Mouse (Mus musculus): Measurements from ENCODE around the gene Smndc1. TPM values are rescaled to one million over a fixed set of nuclear protein-coding genes. Genes with fewer than 3 reads are reported as not detected.

The Smndc1 gene
- polyA plus RNA-seq, 1 experiment from 2014 or later, result 28.0 TPM

GRCm38 (mm10) chr19:53425824-53426223 is 35.4 kb upstream of the Smndc1 start:
- Histone ChIP-seq H3K4me3 (ENCODE audit: low read length) (no peak overlapping the region), H3K27ac (ENCODE audit: low read length) (no peak overlapping the region), H3K27me3 (ENCODE audit: control insufficient read depth, insufficient read depth, low read length) (no peaks in the 10 kb centered on the region), H3K9me3 (replicated peaks; ENCODE audit: control insufficient read depth, low read length) (no peaks in the 10 kb centered on the region), H3K4me1 (ENCODE audit: control insufficient read depth, insufficient read depth, low read length) (peaks cover 20% of the 10 kb centered on the region), H3K4me2 (ENCODE audit: low read depth, low read length) (no peak overlapping the region), H3K9ac (ENCODE audit: low read length) (no peak overlapping the region), H3K36me3 (ENCODE audit: control insufficient read depth, insufficient read depth) (no peaks in the 10 kb centered on the region)
- no peak for ATAC-seq (replicated peaks; ENCODE audit: extremely low read depth, insufficient read depth, low FRiP score)
- WGBS, result 83% methylated on average over 8 of the region's 8 CpGs

GRCm38 (mm10) chr19:53424629-53425028 is 34.3 kb upstream of the Smndc1 start:
- Histone ChIP-seq H3K9me3 (replicated peaks; ENCODE audit: control insufficient read depth, low read length) (no peaks in the 10 kb centered on the region), H3K9ac (ENCODE audit: low read length) (peak overlapping the region; percentile 18; the same call in 1 of the 2 replicates), H3K27ac (ENCODE audit: low read length) (peak overlapping the region; percentile 72), H3K4me3 (ENCODE audit: low read length) (peak overlapping the region; percentile 23; the same call in 1 of the 2 replicates), H3K4me2 (ENCODE audit: low read depth, low read length) (peak overlapping the region; percentile 49), H3K36me3 (ENCODE audit: control insufficient read depth, insufficient read depth) (no peaks in the 10 kb centered on the region), H3K4me1 (ENCODE audit: control insufficient read depth, insufficient read depth, low read length) (peaks cover 22% of the 10 kb centered on the region), H3K27me3 (ENCODE audit: control insufficient read depth, insufficient read depth, low read length) (no peaks in the 10 kb centered on the region)
- 39% methylated on average over 18 of the region's 18 CpGs for WGBS
- 0 out of 2 replicates have a peak, but pooled peaks have one; percentile 7 for ATAC-seq (replicated peaks; ENCODE audit: extremely low read depth, insufficient read depth, low FRiP score)

GRCm38 (mm10) chr19:53423816-53424465 is 33.6 kb upstream of the Smndc1 start:
- Histone ChIP-seq H3K4me3 (ENCODE audit: low read length) (no peak overlapping the region; the same call in 1 of the 2 replicates), H3K27me3 (ENCODE audit: control insufficient read depth, insufficient read depth, low read length) (no peaks in the 10 kb centered on the region), H3K36me3 (ENCODE audit: control insufficient read depth, insufficient read depth) (no peaks in the 10 kb centered on the region), H3K4me2 (ENCODE audit: low read depth, low read length) (peak overlapping the region; percentile 49), H3K9me3 (replicated peaks; ENCODE audit: control insufficient read depth, low read length) (no peaks in the 10 kb centered on the region), H3K27ac (ENCODE audit: low read length) (peak overlapping the region; percentile 72), H3K9ac (ENCODE audit: low read length) (0 out of 2 replicates have a peak overlapping the region, but pooled peaks have one; percentile 18), H3K4me1 (ENCODE audit: control insufficient read depth, insufficient read depth, low read length) (peaks cover 22% of the 10 kb centered on the region)
- no peak for ATAC-seq (replicated peaks; ENCODE audit: extremely low read depth, insufficient read depth, low FRiP score)
- 52% methylated on average over 17 of the region's 17 CpGs for WGBS

- no peaks in the 10 kb centered on the region for H3K9me3 ChIP-seq (replicated peaks; ENCODE audit: control insufficient read depth, low read length)
- 0 out of 2 replicates have a peak, but pooled peaks have one; percentile 7 for ATAC-seq (replicated peaks; ENCODE audit: extremely low read depth, insufficient read depth, low FRiP score)
- H3K4me2 ChIP-seq (ENCODE audit: low read depth, low read length), result peak overlapping the region; percentile 49; the same call in 1 of the 2 replicates
- H3K27me3 ChIP-seq (ENCODE audit: control insufficient read depth, insufficient read depth, low read length), result no peaks in the 10 kb centered on the region
- H3K36me3 ChIP-seq (ENCODE audit: control insufficient read depth, insufficient read depth), result no peaks in the 10 kb centered on the region
- no peak overlapping the region for H3K9ac ChIP-seq (ENCODE audit: low read length)
- 22% methylated on average over 19 of the region's 19 CpGs for WGBS
- no peak overlapping the region for H3K4me3 ChIP-seq (ENCODE audit: low read length)
- H3K27ac ChIP-seq (ENCODE audit: low read length), result peak overlapping the region; percentile 47; the same call in 1 of the 2 replicates
- H3K4me1 ChIP-seq (ENCODE audit: control insufficient read depth, insufficient read depth, low read length), result peaks cover 22% of the 10 kb centered on the region
Measured at GRCm38 (mm10) chr19:53423341-53423753, 33.0 kb upstream of the Smndc1 start.

- 64% methylated on average over 18 of the region's 18 CpGs for WGBS
- no peaks in the 10 kb centered on the region for H3K9me3 ChIP-seq (replicated peaks; ENCODE audit: control insufficient read depth, low read length)
- H3K27ac ChIP-seq (ENCODE audit: low read length), result peak overlapping the region; percentile 47; the same call in 1 of the 2 replicates
- peaks cover 16% of the 10 kb centered on the region for H3K4me1 ChIP-seq (ENCODE audit: control insufficient read depth, insufficient read depth, low read length)
- H3K4me3 ChIP-seq (ENCODE audit: low read length), result no peak overlapping the region
- no peak overlapping the region for H3K4me2 ChIP-seq (ENCODE audit: low read depth, low read length)
- no peaks in the 10 kb centered on the region for H3K27me3 ChIP-seq (ENCODE audit: control insufficient read depth, insufficient read depth, low read length)
- H3K9ac ChIP-seq (ENCODE audit: low read length), result no peak overlapping the region
- no peaks in the 10 kb centered on the region for H3K36me3 ChIP-seq (ENCODE audit: control insufficient read depth, insufficient read depth)
- ATAC-seq (replicated peaks; ENCODE audit: extremely low read depth, insufficient read depth, low FRiP score), result no peak
Measured at GRCm38 (mm10) chr19:53422358-53423308, 32.3 kb upstream of the Smndc1 start.

- Histone ChIP-seq H3K4me1 (ENCODE audit: control insufficient read depth, insufficient read depth, low read length) (peaks cover 11% of the 10 kb centered on the region), H3K27me3 (ENCODE audit: control insufficient read depth, insufficient read depth, low read length) (no peaks in the 10 kb centered on the region), H3K9ac (ENCODE audit: low read length) (peak overlapping the region; percentile 53), H3K9me3 (replicated peaks; ENCODE audit: control insufficient read depth, low read length) (no peaks in the 10 kb centered on the region), H3K4me2 (ENCODE audit: low read depth, low read length) (peak overlapping the region; percentile 64), H3K27ac (ENCODE audit: low read length) (peak overlapping the region; percentile 71), H3K36me3 (ENCODE audit: control insufficient read depth, insufficient read depth) (no peaks in the 10 kb centered on the region), H3K4me3 (ENCODE audit: low read length) (peak overlapping the region; percentile 46)
- 0% methylated on average over 6 of the region's 6 CpGs for WGBS
- ATAC-seq (replicated peaks; ENCODE audit: extremely low read depth, insufficient read depth, low FRiP score), result no peak
Measured at GRCm38 (mm10) chr19:53421583-53422188, 31.3 kb upstream of the Smndc1 start.

GRCm38 (mm10) chr19:53420924-53421582 is 30.7 kb upstream of the Smndc1 start:
- peak overlapping the region; percentile 46 for H3K4me3 ChIP-seq (ENCODE audit: low read length)
- under 1% methylated on average over 19 of the region's 19 CpGs for WGBS
- H3K27ac ChIP-seq (ENCODE audit: low read length), result peak overlapping the region; percentile 71
- H3K9ac ChIP-seq (ENCODE audit: low read length), result peak overlapping the region; percentile 53
- H3K4me2 ChIP-seq (ENCODE audit: low read depth, low read length), result peak overlapping the region; percentile 64
- no peaks in the 10 kb centered on the region for H3K9me3 ChIP-seq (replicated peaks; ENCODE audit: control insufficient read depth, low read length)
- peak; percentile 87 for ATAC-seq (replicated peaks; ENCODE audit: extremely low read depth, insufficient read depth, low FRiP score)
- H3K36me3 ChIP-seq (ENCODE audit: control insufficient read depth, insufficient read depth), result no peaks in the 10 kb centered on the region
- peaks cover 11% of the 10 kb centered on the region for H3K4me1 ChIP-seq (ENCODE audit: control insufficient read depth, insufficient read depth, low read length)
- no peaks in the 10 kb centered on the region for H3K27me3 ChIP-seq (ENCODE audit: control insufficient read depth, insufficient read depth, low read length)

- no peak overlapping the region for H3K4me2 ChIP-seq (ENCODE audit: low read depth, low read length)
- H3K4me3 ChIP-seq (ENCODE audit: low read length), result no peak overlapping the region
- H3K27ac ChIP-seq (ENCODE audit: low read length), result no peak overlapping the region
- no peak overlapping the region for H3K9ac ChIP-seq (ENCODE audit: low read length)
- H3K36me3 ChIP-seq (ENCODE audit: control insufficient read depth, insufficient read depth), result no peaks in the 10 kb centered on the region
- ATAC-seq (replicated peaks; ENCODE audit: extremely low read depth, insufficient read depth, low FRiP score), result no peak
- H3K27me3 ChIP-seq (ENCODE audit: control insufficient read depth, insufficient read depth, low read length), result no peaks in the 10 kb centered on the region
- peaks cover 11% of the 10 kb centered on the region for H3K4me1 ChIP-seq (ENCODE audit: control insufficient read depth, insufficient read depth, low read length)
- WGBS, result 46% methylated on average over 5 of the region's 5 CpGs
- no peaks in the 10 kb centered on the region for H3K9me3 ChIP-seq (replicated peaks; ENCODE audit: control insufficient read depth, low read length)
Measured at GRCm38 (mm10) chr19:53419834-53420233, 29.5 kb upstream of the Smndc1 start.

Measured in heart, embryonic 16.5 days (tissue).